Mouse (Mus musculus): ENCODE data around the gene Thbs1.

DNA sequence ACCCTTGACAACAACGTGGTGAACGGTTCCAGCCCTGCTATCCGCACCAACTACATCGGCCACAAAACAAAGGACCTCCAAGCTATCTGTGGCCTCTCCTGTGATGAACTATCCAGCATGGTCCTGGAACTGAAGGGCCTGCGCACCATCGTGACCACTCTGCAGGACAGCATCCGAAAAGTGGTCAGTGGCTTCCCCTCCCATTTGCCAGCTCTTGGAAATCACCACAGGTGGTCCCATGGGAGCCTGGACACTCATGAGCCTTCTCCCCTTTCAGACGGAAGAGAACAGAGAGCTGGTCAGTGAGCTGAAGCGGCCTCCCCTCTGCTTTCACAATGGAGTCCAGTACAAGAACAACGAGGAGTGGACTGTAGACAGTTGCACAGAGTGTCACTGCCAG is 3.0 kb downstream of the Thbs1 start:
- TF ChIP-seq POLR2A (IDR thresholded peaks at IDR 0.05; ENCODE audit: low read depth, low read length) (no peak), CTCF (IDR thresholded peaks at IDR 0.05; ENCODE audit: extremely low read depth, insufficient read length, insufficient replicate concordance, low read depth, low read length) (no peak)
